Mouse (Mus musculus) limb, embryonic 12.5 days (tissue): Measurements from ENCODE around the gene Aass. TPM values are rescaled to one million over a fixed set of nuclear protein-coding genes. Genes with fewer than 3 reads are reported as not detected.
"Not testable (repeated sequence)": the region's sequence is repeated elsewhere in the genome, so short reads cannot be mapped to it uniquely, and the experiment has no call there.

Experiments
- ATAC-seq: fragments of 200-750 bp; cut with Nextera tagmentation; 2 replicates; pipeline ENCODE4 v1.8.0; 2017; ENCODE audit warnings: low read depth, moderate TSS enrichment; ENCODE audit not compliant: insufficient number of reproducible peaks, insufficient read depth, low FRiP score, low TSS enrichment
- H3K27ac ChIP-seq: fragments of 300-500 bp; sonication (generic); 2 replicates; pipeline ENCODE4 v1.5.1; 2016; ENCODE audit warnings: mild to moderate bottlenecking, moderate library complexity
- H3K27me3 ChIP-seq: fragments of 300-500 bp; sonication (generic); 2 replicates; pipeline ENCODE4 v1.6.1; 2016; ENCODE audit warnings: mild to moderate bottlenecking, moderate library complexity
- H3K36me3 ChIP-seq: fragments of 300-500 bp; sonication (generic); 2 replicates; pipeline ENCODE4 v1.6.1; 2016; ENCODE audit warnings: mild to moderate bottlenecking, moderate library complexity
- H3K4me1 ChIP-seq: fragments of 300-500 bp; sonication (generic); replicated peaks from 2 replicates; pipeline ENCODE4 v1.6.1; 2016
- H3K4me2 ChIP-seq: fragments of 300-500 bp; sonication (generic); 2 replicates; pipeline ENCODE4 v1.6.1; 2016; ENCODE audit warnings: mild to moderate bottlenecking, moderate library complexity
- H3K4me3 ChIP-seq: fragments of 300-500 bp; sonication (generic); replicated peaks from 2 replicates; pipeline ENCODE4 v1.5.1; 2016; ENCODE audit warnings: mild to moderate bottlenecking
- H3K9ac ChIP-seq: fragments of 300-500 bp; sonication (generic); replicated peaks from 2 replicates; pipeline ENCODE4 v1.6.1; 2016; ENCODE audit warnings: mild to moderate bottlenecking, moderate library complexity
- H3K9me3 ChIP-seq: fragments of 300-500 bp; sonication (generic); 2 replicates; pipeline ENCODE4 v1.6.1; 2016; ENCODE audit warnings: mild to moderate bottlenecking, moderate library complexity
- WGBS: fragments of 180-500 bp; shearing (Covaris S2); methylation state at CpG from one replicate; pipeline ENCODE4 v1.1.7; 2016; 5-methylcytosine and 5-hydroxymethylcytosine counted together
- polyA plus RNA-seq: library from polyadenylated mRNA; unstranded; fragments of >200 nt; fragmentation: Nextera tagmentation; extraction: Ambion mirVana; gene quantifications from 2 replicates; pipeline ENCODE4 v1.2.1, GENCODE M21; 2016

Gene Aass
- polyA plus RNA-seq = 5.8 and 7.4 TPM in 2 replicates

DNA sequence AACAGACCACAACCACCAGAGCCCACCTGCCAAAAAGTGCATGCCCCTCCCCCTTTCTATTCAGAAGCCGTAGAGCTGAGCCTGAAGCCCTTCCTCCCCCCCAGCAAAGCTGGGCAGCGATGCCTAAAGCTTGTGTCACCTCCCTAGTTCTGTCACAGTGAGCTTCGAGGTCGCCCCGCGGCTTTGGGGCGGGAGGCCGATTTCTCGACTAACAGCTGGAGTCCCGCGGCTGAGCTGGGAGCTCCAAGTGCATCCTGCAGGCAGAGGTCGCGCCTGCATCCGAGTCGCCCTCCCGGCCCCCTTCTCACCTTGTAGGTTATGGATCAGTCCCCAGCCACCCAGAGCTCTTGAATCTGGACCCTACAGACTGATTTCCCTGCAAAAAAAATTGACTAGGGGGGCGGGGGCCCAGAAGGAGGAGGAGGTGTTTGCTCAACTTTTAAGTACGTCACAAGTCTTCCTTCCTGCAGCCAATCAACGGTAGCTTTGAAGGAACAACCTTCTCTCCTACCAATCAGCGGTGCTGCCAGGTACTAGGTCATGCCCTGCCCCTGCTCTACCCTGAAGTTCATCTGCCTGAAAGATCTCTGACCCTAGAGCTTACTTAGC, at the start of gene Aass:
Aass (minus strand) TSS at position 414 of the 609 bp plus-strand sequence.
- Histone ChIP-seq H3K36me3 (no peaks in the 10 kb centered on the region), H3K27me3 (no peaks in the 10 kb centered on the region; the same call in 1 of the 2 replicates), H3K9me3 (no peaks in the 10 kb centered on the region), H3K4me3 (peak within 1 kb of the TSS; percentile 53), H3K4me2 (peak within 1 kb of the TSS; percentile 80), H3K4me1 (no peaks in the 10 kb centered on the region; the same call in 1 of the 2 replicates), H3K27ac (no peak within 1 kb of the TSS), H3K9ac (peak within 1 kb of the TSS; percentile 40)
- 1% methylated on average over 20 of the region's 20 CpGs for WGBS
- ATAC-seq = peak; percentile 81; the same call in 1 of the 2 replicates

DNA sequence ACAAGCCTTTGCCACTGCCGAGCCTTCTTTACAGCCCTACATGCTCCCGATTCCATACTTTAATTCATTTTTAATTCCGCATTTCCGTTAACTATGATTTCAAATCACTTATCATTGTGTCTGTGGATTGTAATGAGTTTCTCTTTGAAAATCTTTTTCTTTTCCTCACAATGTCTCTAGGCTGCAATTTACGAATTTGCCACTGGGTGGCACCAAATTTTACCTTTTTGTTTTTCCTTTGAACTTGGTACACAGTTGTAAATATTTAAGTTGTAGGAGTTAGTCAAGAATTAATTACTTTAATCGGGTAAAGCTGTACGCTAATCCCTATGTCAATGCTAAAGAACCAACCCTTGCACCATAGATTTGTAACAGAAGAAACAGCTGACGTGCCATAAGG, 47.3 kb upstream of the Aass start:
- no peak overlapping the region for H3K4me2 ChIP-seq

DNA sequence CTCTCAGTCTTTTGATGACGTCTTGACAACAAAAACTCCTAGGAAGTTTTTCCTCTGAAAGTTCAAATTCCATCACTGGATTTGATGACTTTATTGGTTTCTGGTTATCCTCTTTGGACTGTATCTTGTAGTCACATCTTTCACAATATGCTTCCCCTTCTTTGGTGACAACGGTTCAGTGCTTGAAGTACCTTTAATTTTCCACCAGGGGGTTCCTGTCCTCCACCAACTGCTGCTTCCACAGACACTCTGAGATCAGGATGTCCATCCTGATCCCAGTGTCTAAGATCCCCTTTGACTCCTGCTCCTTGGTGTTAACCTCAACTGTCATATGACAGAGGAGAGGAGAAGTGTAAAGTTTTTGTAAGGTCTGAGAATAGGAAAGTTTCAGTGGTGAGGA, 31.0 kb upstream of the Aass start:
- H3K9me3 ChIP-seq, H3K27me3 ChIP-seq, H3K4me3 ChIP-seq, H3K9ac ChIP-seq, H3K27ac ChIP-seq, H3K4me2 ChIP-seq, H3K4me1 ChIP-seq, ATAC-seq, H3K36me3 ChIP-seq: not testable (repeated sequence)
- WGBS = 50% methylated on average over 2 of the region's 2 CpGs

More for the DNA sequence above, 47.3 kb upstream of the Aass start:
- no peak overlapping the region; the same call in 1 of the 2 replicates for H3K4me3 ChIP-seq
- H3K27me3 ChIP-seq = no peaks in the 10 kb centered on the region
- H3K4me1 ChIP-seq = no peaks in the 10 kb centered on the region
- no peak for ATAC-seq
- H3K9ac ChIP-seq = no peak overlapping the region
- H3K27ac ChIP-seq = no peak overlapping the region
- WGBS = 18% methylated on average over 8 of the region's 8 CpGs
- no peaks in the 10 kb centered on the region for H3K9me3 ChIP-seq
- H3K36me3 ChIP-seq = no peaks in the 10 kb centered on the region

DNA sequence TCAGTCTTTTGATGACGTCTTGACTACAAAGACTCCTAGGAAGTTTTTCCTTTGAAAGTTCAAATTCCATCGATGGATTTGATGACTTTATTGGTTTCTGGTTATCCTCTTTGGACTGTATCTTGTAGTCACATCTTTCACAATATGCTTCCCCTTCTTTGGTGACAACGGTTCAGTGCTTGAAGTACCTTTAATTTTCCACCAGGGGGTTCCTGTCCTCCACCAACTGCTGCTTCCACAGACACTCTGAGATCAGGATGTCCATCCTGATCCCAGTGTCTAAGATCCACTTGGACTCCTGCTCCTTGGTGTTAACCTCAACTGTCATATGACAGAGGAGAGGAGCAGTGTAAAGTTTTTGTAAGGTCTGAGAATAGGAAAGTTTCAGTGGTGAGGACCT, 23.6 kb upstream of the Aass start:
- not testable (repeated sequence) for H3K36me3 ChIP-seq, H3K4me2 ChIP-seq, ATAC-seq, H3K27me3 ChIP-seq, H3K9ac ChIP-seq, H3K27ac ChIP-seq, H3K4me3 ChIP-seq, H3K4me1 ChIP-seq, H3K9me3 ChIP-seq
- 63% methylated on average over 3 of the region's 3 CpGs for WGBS

DNA sequence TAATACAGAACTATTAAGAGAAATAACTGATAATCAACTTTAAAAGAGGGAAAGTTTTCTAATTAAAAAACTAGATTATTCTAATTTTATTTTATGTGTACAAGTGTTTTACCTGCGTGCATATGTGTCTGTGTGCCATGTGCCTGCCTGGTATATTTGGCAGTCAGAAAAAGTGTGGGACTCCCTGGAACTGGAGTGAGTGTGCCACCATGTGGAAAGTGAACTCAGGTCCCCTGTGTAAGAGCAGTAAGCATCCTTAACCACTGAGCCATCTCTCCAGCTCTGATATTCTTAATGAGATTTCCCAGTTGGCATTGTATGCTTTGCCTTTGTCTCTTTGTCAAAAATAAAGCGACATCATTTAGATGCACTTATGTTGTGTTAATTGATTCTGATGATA, 20.3 kb upstream of the Aass start:
- no peaks in the 10 kb centered on the region for H3K4me1 ChIP-seq
- no peak for ATAC-seq
- H3K36me3 ChIP-seq = no peaks in the 10 kb centered on the region
- WGBS = 94% methylated on average over 2 of the region's 2 CpGs
- H3K4me3 ChIP-seq = no peak overlapping the region
- H3K9me3 ChIP-seq = no peaks in the 10 kb centered on the region
- no peak overlapping the region for H3K9ac ChIP-seq
- H3K27ac ChIP-seq = no peak overlapping the region
- no peak overlapping the region for H3K4me2 ChIP-seq
- no peaks in the 10 kb centered on the region for H3K27me3 ChIP-seq

DNA sequence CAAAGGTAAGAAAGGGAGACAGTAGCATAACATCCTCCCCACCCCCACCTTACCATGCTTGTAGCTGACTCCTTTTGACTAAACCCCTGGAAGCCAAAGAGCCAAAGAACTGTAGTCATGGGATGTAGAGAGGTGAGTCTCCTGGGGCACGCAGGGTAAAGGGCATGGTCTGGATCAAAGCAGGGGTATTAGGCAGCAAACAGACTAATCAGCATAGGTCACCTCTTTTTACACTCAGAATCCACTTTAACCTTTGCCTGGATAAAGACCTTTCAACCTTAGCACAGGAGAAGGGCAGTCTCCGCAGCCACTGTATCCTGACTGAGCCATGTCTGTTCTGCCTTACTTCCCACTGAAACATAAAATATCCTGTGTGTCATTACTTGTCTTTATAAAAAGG, 14.4 kb upstream of the Aass start:
- no peak overlapping the region for H3K4me3 ChIP-seq
- ATAC-seq = no peak
- H3K27me3 ChIP-seq = no peaks in the 10 kb centered on the region
- H3K4me2 ChIP-seq = no peak overlapping the region
- H3K27ac ChIP-seq = no peak overlapping the region
- H3K36me3 ChIP-seq = no peaks in the 10 kb centered on the region
- no peaks in the 10 kb centered on the region for H3K9me3 ChIP-seq
- H3K9ac ChIP-seq = no peak overlapping the region
- WGBS = 67% methylated on average over 2 of the region's 2 CpGs
- no peaks in the 10 kb centered on the region for H3K4me1 ChIP-seq

DNA sequence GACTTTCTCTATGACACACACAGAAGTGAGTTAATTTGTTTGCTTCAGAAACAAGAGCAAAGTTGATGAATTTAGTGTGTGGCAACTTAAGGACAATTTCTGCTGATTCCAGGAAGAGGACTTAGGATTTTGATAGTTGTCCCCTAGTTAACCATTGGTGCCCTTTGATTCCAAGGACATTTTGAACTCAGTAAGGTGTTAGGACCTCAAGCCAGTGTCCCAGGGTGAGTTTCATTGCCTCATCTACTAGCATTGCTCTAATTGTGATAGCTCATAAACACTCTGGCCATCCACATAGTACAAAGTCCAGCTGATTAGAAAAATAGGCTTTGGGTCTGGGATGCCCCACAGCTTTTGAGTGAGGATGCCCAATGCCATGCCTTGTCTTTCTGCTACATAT, 11.2 kb upstream of the Aass start:
- no peak for ATAC-seq
- Histone ChIP-seq H3K27me3 (no peaks in the 10 kb centered on the region), H3K4me3 (no peak overlapping the region), H3K27ac (no peak overlapping the region), H3K36me3 (no peaks in the 10 kb centered on the region), H3K9ac (no peak overlapping the region), H3K4me2 (no peak overlapping the region), H3K4me1 (no peaks in the 10 kb centered on the region), H3K9me3 (no peaks in the 10 kb centered on the region)

DNA sequence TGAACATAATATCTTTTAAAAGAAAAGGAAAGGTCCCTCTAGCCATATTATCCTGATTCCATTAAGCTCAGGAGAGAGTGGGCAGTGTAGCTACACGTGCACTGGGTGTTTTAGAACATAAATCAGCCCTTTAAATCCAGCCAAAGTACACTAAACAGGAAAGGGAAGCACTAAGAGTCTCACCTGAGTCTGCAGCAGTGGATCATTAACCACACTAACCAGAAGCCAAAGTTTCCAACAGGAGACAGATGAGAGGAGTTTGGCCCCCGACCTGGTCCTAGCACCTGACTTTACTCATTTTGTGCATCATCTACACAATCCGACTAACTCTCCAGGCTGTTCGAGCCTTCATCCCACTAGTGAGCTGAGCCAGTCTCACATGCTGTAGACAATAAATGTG, 1.8 kb downstream of the Aass start:
- Histone ChIP-seq H3K27me3 (no peaks in the 10 kb centered on the region; the same call in 1 of the 2 replicates), H3K4me1 (no peaks in the 10 kb centered on the region; the same call in 1 of the 2 replicates), H3K9me3 (no peaks in the 10 kb centered on the region), H3K4me2 (no peak overlapping the region), H3K9ac (no peak overlapping the region), H3K36me3 (no peaks in the 10 kb centered on the region), H3K27ac (no peak overlapping the region), H3K4me3 (no peak overlapping the region)
- ATAC-seq = no peak
- WGBS = 47% methylated on average over 4 of the region's 4 CpGs

DNA sequence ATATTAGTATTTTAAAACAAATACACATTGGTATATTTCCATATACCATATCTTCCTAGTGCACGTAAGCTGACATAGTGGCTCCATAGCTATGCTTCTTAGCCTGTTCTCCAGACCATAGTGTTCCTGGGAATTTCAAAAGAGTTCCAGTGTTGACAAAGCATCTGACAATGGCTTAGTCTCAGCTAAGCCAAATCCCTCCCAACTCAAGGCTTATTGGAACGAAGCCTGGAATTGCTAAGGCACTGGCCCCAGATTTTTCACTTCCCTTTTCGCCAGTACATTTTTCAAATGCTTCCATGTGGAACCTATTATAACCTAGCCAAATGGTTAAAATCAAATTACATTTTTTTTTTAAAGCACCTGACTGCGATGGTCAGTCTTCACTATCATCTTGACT, 3.6 kb downstream of the Aass start:
- H3K4me3 ChIP-seq = no peak overlapping the region
- no peaks in the 10 kb centered on the region; the same call in 1 of the 2 replicates for H3K27me3 ChIP-seq
- H3K4me1 ChIP-seq = no peaks in the 10 kb centered on the region; the same call in 1 of the 2 replicates
- no peak for ATAC-seq
- no peak overlapping the region for H3K27ac ChIP-seq
- H3K36me3 ChIP-seq = no peaks in the 10 kb centered on the region
- WGBS = 44% methylated on average over 4 of the region's 4 CpGs
- no peaks in the 10 kb centered on the region for H3K9me3 ChIP-seq
- no peak overlapping the region for H3K9ac ChIP-seq
- H3K4me2 ChIP-seq = no peak overlapping the region

DNA sequence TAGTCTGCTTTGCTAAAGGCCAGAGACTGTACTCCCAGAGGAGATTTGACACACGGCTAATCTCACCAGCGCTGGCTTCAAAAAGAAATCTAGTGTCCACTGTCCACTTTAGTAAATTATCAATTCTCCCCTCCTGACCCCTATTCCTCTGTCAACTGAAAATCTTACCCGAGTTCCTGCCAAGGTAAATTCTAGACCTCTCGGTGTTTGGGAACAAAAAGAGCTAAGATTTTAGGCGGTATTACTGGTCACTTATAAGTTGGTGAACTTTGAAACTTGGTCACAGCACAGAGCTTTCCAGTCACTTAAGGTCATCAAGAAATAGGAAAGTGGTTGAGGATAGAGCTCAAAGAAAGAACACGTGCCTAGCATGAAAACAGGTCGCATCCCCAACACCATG, 6.1 kb downstream of the Aass start:
- no peak for ATAC-seq
- Histone ChIP-seq H3K4me1 (no peaks in the 10 kb centered on the region; the same call in 1 of the 2 replicates), H3K27ac (no peak overlapping the region), H3K27me3 (no peaks in the 10 kb centered on the region; the same call in 1 of the 2 replicates), H3K9me3 (no peaks in the 10 kb centered on the region), H3K36me3 (no peaks in the 10 kb centered on the region), H3K4me2 (no peak overlapping the region), H3K9ac (no peak overlapping the region), H3K4me3 (no peak overlapping the region)
- 87% methylated on average over 7 of the region's 7 CpGs for WGBS

DNA sequence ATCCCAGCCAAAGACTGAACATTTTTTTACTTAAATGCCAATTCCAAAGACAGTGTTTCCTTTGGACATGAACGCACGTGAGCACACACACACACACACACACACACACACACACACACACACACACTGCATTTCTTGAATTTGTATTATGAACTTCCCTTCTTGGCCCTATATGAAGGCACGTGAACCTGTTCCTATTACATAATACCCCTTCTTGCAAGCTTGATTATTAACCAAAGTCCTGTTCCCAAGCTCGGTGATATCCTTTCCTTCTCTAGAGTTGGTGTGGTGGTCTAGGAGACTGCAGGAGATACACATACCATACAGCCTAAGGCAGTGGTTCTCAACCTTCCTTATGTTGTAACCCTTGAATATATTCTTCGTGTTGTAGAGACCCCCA, 7.0 kb downstream of the Aass start:
- Histone ChIP-seq H3K27ac (no peak overlapping the region), H3K4me2 (no peak overlapping the region), H3K4me3 (no peak overlapping the region), H3K4me1 (no peaks in the 10 kb centered on the region; the same call in 1 of the 2 replicates), H3K27me3 (no peaks in the 10 kb centered on the region; the same call in 1 of the 2 replicates), H3K9me3 (no peaks in the 10 kb centered on the region), H3K36me3 (no peaks in the 10 kb centered on the region), H3K9ac (no peak overlapping the region)
- ATAC-seq = no peak
- 75% methylated on average over 5 of the region's 5 CpGs for WGBS

DNA sequence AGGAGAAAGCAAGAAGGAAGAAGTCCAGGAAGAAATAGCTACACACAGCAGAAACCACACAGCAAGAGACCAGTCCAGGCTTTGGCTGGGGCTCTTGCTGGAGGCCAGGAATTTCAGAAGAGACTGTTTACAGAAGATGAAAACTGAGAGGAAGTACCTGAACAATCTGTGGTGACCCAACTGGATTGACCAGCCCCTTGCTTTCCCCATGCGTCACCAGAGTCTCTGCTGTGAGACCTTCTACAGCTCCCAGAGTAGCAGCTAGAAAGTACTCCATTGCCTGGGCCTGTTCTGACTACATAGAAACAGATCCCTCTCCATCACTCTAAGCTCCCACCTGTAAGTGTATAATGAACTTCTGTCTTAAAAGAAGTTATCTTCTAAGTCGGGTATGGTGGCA, 8.0 kb downstream of the Aass start:
- Histone ChIP-seq H3K4me3 (no peak overlapping the region), H3K27me3 (no peaks in the 10 kb centered on the region; the same call in 1 of the 2 replicates), H3K4me1 (no peaks in the 10 kb centered on the region; the same call in 1 of the 2 replicates), H3K36me3 (no peaks in the 10 kb centered on the region), H3K27ac (no peak overlapping the region), H3K4me2 (no peak overlapping the region), H3K9me3 (no peaks in the 10 kb centered on the region), H3K9ac (no peak overlapping the region)
- 75% methylated on average over 2 of the region's 2 CpGs for WGBS
- no peak for ATAC-seq
